Mouse (Mus musculus): ENCODE measurements at regions not wholly inside any gene's neighbourhood (a gene's known extent, or its start where the extent isn't known, plus 50 kb on each side); places are given as distances from the start of the nearest gene placed in this dataset.

DNA sequence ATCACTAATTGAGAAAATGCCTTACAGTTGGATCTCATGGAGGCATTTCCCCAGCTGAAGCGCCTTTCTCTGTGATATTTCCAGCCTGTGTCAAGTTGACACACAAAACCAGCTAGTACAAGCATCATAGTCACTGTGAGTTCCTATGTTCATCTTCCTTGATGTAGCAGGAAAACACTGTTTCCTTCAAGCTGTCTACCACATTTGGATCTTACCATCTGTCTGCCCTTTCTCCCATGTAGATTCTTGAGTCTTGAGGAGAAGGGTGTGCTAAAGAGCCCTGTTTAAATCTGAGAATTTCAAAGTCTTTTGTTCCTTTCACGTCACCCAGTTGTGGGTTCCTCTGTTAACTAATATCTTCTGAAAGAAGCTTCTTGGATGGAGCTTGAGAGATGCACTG, 721.5 kb downstream of the Epha4 start:
- Histone ChIP-seq H3K27ac (ENCODE audit: insufficient read depth, low read depth) (no peak overlapping the region), H3K4me1 (ENCODE audit: control insufficient read depth in 1 of 2, insufficient read depth in 2 of 2) (no peaks in the 10 kb centered on the region), H3K9ac (ENCODE audit: insufficient read depth, low read depth) (no peak overlapping the region), H3K4me2 (ENCODE audit: insufficient read depth, low read depth, poor library complexity, severe bottlenecking) (no peak overlapping the region), H3K36me3 (replicated peaks in 1 of 2; ENCODE audit: control insufficient read depth in 1 of 2, insufficient read depth in 1 of 2, low read length in 1 of 2) (no peaks in the 10 kb centered on the region), H3K27me3 (replicated peaks) (no peaks in the 10 kb centered on the region), H3K4me3 (replicated peaks in 1 of 3; ENCODE audit: low read depth in 2 of 3, low read length in 2 of 3, poor library complexity in 1 of 3) (no peak overlapping the region), H3K9me3 (replicated peaks; ENCODE audit: low read length) (no peaks in the 10 kb centered on the region), H3K79me2 (replicated peaks; ENCODE audit: control insufficient read depth, extremely low read depth, insufficient read depth, poor library complexity, severe bottlenecking) (no peaks in the 10 kb centered on the region)
- in situ Hi-C loops (cut with MboI; ENCODE audit: low pct_ligation_motif_present, low pct_unique_long_range_greater_than_20kb, low sequenced_read_pairs): no loop called here
- no peak for DNase-seq (ENCODE audit: extremely low read depth)
- dilution Hi-C loops (cut with MboI; ENCODE audit: extremely low pct_ligation_motif_present, extremely low pct_unique_long_range_greater_than_20kb, low sequenced_read_pairs): no loop called here
- TF ChIP-seq BHLHE40 (IDR thresholded peaks at IDR 0.05; ENCODE audit: low read depth, low read length): no peak
- no peak for TF ChIP-seq KAT2A (IDR thresholded peaks at IDR 0.05; ENCODE audit: insufficient replicate concordance, low read length)

GRCm38 (mm10) chr1:76819906-76820305, 695.0 kb downstream of the Epha4 start:
- DNase-seq (ENCODE audit: extremely low read depth): no peak
- H3K36me3 ChIP-seq (replicated peaks in 1 of 2; ENCODE audit: control insufficient read depth in 1 of 2, insufficient read depth in 1 of 2, low read length in 1 of 2): no peaks in the 10 kb centered on the region
- H3K9ac ChIP-seq (ENCODE audit: insufficient read depth, low read depth): no peak overlapping the region
- H3K27me3 ChIP-seq (replicated peaks): no peaks in the 10 kb centered on the region
- no peak overlapping the region for H3K27ac ChIP-seq (ENCODE audit: insufficient read depth, low read depth)
- H3K4me3 ChIP-seq (replicated peaks in 1 of 3; ENCODE audit: low read depth in 2 of 3, low read length in 2 of 3, poor library complexity in 1 of 3): no peak overlapping the region
- dilution Hi-C loops (cut with MboI; ENCODE audit: extremely low pct_ligation_motif_present, extremely low pct_unique_long_range_greater_than_20kb, low sequenced_read_pairs): no loop called here
- in situ Hi-C loops (cut with MboI; ENCODE audit: low pct_ligation_motif_present, low pct_unique_long_range_greater_than_20kb, low sequenced_read_pairs): no loop called here
- H3K79me2 ChIP-seq (replicated peaks; ENCODE audit: control insufficient read depth, extremely low read depth, insufficient read depth, poor library complexity, severe bottlenecking): no peaks in the 10 kb centered on the region
- H3K4me2 ChIP-seq (ENCODE audit: insufficient read depth, low read depth, poor library complexity, severe bottlenecking): no peak overlapping the region
- no peaks in the 10 kb centered on the region for H3K9me3 ChIP-seq (replicated peaks; ENCODE audit: low read length)
- TF ChIP-seq ELF1 (IDR thresholded peaks at IDR 0.05; ENCODE audit: low read depth, low read length) (no peak), RCOR1 (conservative IDR thresholded peaks at IDR 0.05; ENCODE audit: low read depth, low read length) (no peak), KAT2A (IDR thresholded peaks at IDR 0.05; ENCODE audit: insufficient replicate concordance, low read length) (no peak), CTCF (conservative IDR thresholded peaks at IDR 0.05 in 1 of 2, IDR thresholded peaks at IDR 0.05 in 1 of 2; ENCODE audit: low read depth in 2 of 2, low read length in 2 of 2) (no peak), ETS1 (conservative IDR thresholded peaks at IDR 0.05; ENCODE audit: low read depth, low read length) (no peak), ZKSCAN1 (IDR thresholded peaks at IDR 0.05; ENCODE audit: borderline replicate concordance, low read depth, low read length) (no peak), HCFC1 (IDR thresholded peaks at IDR 0.05; ENCODE audit: low read depth, low read length) (no peak), TBP (conservative IDR thresholded peaks at IDR 0.05; ENCODE audit: low read depth, low read length) (no peak), GABPA (IDR thresholded peaks at IDR 0.05; ENCODE audit: insufficient replicate concordance, low read depth, low read length) (no peak), JUN (IDR thresholded peaks at IDR 0.05; ENCODE audit: insufficient read depth, low read depth, low read length) (no peak)
- no peaks in the 10 kb centered on the region for H3K4me1 ChIP-seq (ENCODE audit: control insufficient read depth in 1 of 2, insufficient read depth in 2 of 2)

DNA sequence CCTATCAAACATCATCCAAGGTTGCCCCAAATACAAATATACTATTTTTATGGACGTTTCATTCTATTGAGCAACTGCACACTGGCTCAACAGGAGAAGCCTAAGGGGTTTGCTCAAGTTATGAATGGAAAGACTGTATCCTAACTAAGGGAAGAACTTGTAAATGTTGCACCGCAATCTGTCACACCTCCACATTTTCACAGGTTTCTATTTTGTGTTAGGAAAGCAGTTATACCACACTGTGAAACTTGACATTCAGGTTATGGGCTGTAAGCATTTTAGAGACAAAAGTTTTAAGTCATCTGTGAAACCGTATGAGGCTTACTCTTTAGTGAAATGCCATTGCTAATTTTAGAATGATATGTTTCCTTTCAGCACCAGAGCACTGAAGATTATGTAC, 693.3 kb downstream of the Epha4 start:
- Histone ChIP-seq H3K27ac (ENCODE audit: insufficient read depth, low read depth) (no peak overlapping the region), H3K9ac (ENCODE audit: insufficient read depth, low read depth) (no peak overlapping the region), H3K27me3 (replicated peaks) (no peaks in the 10 kb centered on the region), H3K79me2 (replicated peaks; ENCODE audit: control insufficient read depth, extremely low read depth, insufficient read depth, poor library complexity, severe bottlenecking) (no peaks in the 10 kb centered on the region), H3K9me3 (replicated peaks; ENCODE audit: low read length) (no peaks in the 10 kb centered on the region), H3K36me3 (replicated peaks in 1 of 2; ENCODE audit: control insufficient read depth in 1 of 2, insufficient read depth in 1 of 2, low read length in 1 of 2) (no peaks in the 10 kb centered on the region), H3K4me2 (ENCODE audit: insufficient read depth, low read depth, poor library complexity, severe bottlenecking) (no peak overlapping the region), H3K4me3 (replicated peaks in 1 of 3; ENCODE audit: low read depth in 2 of 3, low read length in 2 of 3, poor library complexity in 1 of 3) (no peak overlapping the region), H3K4me1 (ENCODE audit: control insufficient read depth in 1 of 2, insufficient read depth in 2 of 2) (no peaks in the 10 kb centered on the region)
- in situ Hi-C loops (cut with MboI; ENCODE audit: low pct_ligation_motif_present, low pct_unique_long_range_greater_than_20kb, low sequenced_read_pairs) (no loop called here), dilution Hi-C loops (cut with MboI; ENCODE audit: extremely low pct_ligation_motif_present, extremely low pct_unique_long_range_greater_than_20kb, low sequenced_read_pairs) (no loop called here)
- DNase-seq (ENCODE audit: extremely low read depth): no peak
- TF ChIP-seq UBTF (IDR thresholded peaks at IDR 0.05; ENCODE audit: low read depth, low read length) (no peak), NRF1 (IDR thresholded peaks at IDR 0.05; ENCODE audit: low read depth, low read length) (no peak)

Measured in CH12.LX (cell line).